Comparison of ENCODE assay signal across 9 mouse cellular contexts in genomic region chr4:152221411-152221887, GRCm38 (mm10). TPM values are rescaled to one million over a fixed set of nuclear protein-coding genes. Genes with fewer than 3 reads are reported as not detected.
A peak's percentile ranks its signal among the peaks of the same experiment; 100 is the strongest.
DNase-seq lines count a peak whose midpoint lies in the region; ATAC-seq and TF ChIP-seq lines count a peak whose summit lies in the region.
"Had no signal": no experiment of that assay in that cellular context is flagged by ENCODE, and none has a peak within 500 bp of the region (broad histone marks: within the 10 kb centered on the region; RNA-seq: fewer than 3 reads in every experiment).

No protein-coding gene starts in this region.

- 0 out of 2 replicates have a peak, but pooled peaks cover 2% of the 10 kb centered on the region for H3K36me3 ChIP-seq in lung, embryonic 15.5 days

- no peak overlapping the region for H3K4me2 ChIP-seq in lung, embryonic 15.5 days
- H3K4me2 ChIP-seq: limb, embryonic 12.5 days had no signal

- peak overlapping the region; percentile 2; the same call in 1 of the 2 replicates for H3K27ac ChIP-seq in lung, embryonic 15.5 days
- H3K27ac ChIP-seq: limb, embryonic 12.5 days had no signal

- DNase-seq in frontal cortex, postnatal 25 days (ENCODE audit: low spot score in 2 of 2): no peak
- no peak for DNase-seq in Patski (ENCODE audit: low read depth, low spot score)
- peak; percentile 35 for DNase-seq in retina, postnatal 7 days (ENCODE audit: low read depth, low spot score)
- DNase-seq in testis, postnatal 10 days (ENCODE audit: low spot score): no peak
- no peak for DNase-seq in thymus, postnatal 36 days

- peak; percentile 79 for ATAC-seq in frontal cortex, adult (ENCODE audit: low TSS enrichment)
- peak; percentile 44 for ATAC-seq in Patski
- ATAC-seq in granulocyte monocyte progenitor cell, adult 5-6 weeks (replicated peaks; ENCODE audit: poor library complexity, severe bottlenecking): peak; percentile 68
- ATAC-seq in lung, embryonic 15.5 days (ENCODE audit: borderline replicate concordance, extremely low read depth, low FRiP score, low TSS enrichment): peak; percentile 29; the same call in 1 of the 2 replicates

- in situ Hi-C loops in Patski (cut with MboI; ENCODE audit: low pct_unique_long_range_greater_than_20kb): no loop called here

- CTCF ChIA-PET in Patski (lab: Charles Lee): interaction anchor here (1.7 kb wide), 1 partner anchor 60 kb away, joined by 3 read pairs; no protein-coding TSS in a partner anchor

- POLR2A ChIA-PET in Patski (lab: Charles Lee): no interaction called here

- 48% methylated on average over 9 of the region's 9 CpGs for WGBS in lung, embryonic 15.5 days

- no peaks in the 10 kb centered on the region for H3K9me3 ChIP-seq in lung, embryonic 15.5 days
- H3K9me3 ChIP-seq: limb, embryonic 12.5 days had no signal

- TF ChIP-seq CTCF in Patski (IDR thresholded peaks at IDR 0.05): no peak

- H3K9ac ChIP-seq in lung, embryonic 15.5 days: no peak overlapping the region
- H3K9ac ChIP-seq: limb, embryonic 12.5 days had no signal

- no peaks in the 10 kb centered on the region for H3K27me3 ChIP-seq in Patski
- no peaks in the 10 kb centered on the region for H3K27me3 ChIP-seq in lung, embryonic 15.5 days
- H3K27me3 ChIP-seq: limb, embryonic 12.5 days had no signal

- H3K4me3 ChIP-seq in lung, embryonic 15.5 days: no peak overlapping the region
- H3K4me3 ChIP-seq: limb, embryonic 12.5 days had no signal

- peaks cover 23% of the 10 kb centered on the region for H3K4me1 ChIP-seq in lung, embryonic 15.5 days

RNA-seq across cellular contexts. Expression of gene Acot7, which starts 43.5 kb away (rescaled TPM):
- polyA plus RNA-seq in Patski (2021): 102 TPM
- 124 and 134 TPM in 2 replicates for total RNA-seq in granulocyte monocyte progenitor cell, adult 5-6 weeks (2014; fragmentation: Nextera tagmentation)
- total RNA-seq in granulocyte monocyte progenitor cell, adult 5-6 weeks (2017): 79.4 and 89.5 TPM in 2 replicates
- 67.6 and 72.5 TPM in 2 replicates for polyA plus RNA-seq in lung, embryonic 15.5 days (2015; fragmentation: Nextera tagmentation; extraction: Ambion mirVana)

RNA-seq across cellular contexts. Expression of gene Gpr153, which starts 52.6 kb away (rescaled TPM):
- 21.1 TPM for polyA plus RNA-seq in Patski (2021)
- total RNA-seq in granulocyte monocyte progenitor cell, adult 5-6 weeks (2014; fragmentation: Nextera tagmentation): not detected in 2 replicates
- total RNA-seq in granulocyte monocyte progenitor cell, adult 5-6 weeks (2017): not detected in 2 replicates
- 14.9 and 15.2 TPM in 2 replicates for polyA plus RNA-seq in lung, embryonic 15.5 days (2015; fragmentation: Nextera tagmentation; extraction: Ambion mirVana)

Comparison
In these comparisons a context has a peak if more than half of its experiments do, and no peak if none do; other contexts are left out.
1. ATAC-seq: peak in every context shown above with its lines; median percentile 79 in frontal cortex, adult; 68 in granulocyte monocyte progenitor cell, adult 5-6 weeks; 44 in Patski; 29 in lung, embryonic 15.5 days.